Mouse (Mus musculus) splenic B cell, adult 2 months (primary cell): ENCODE measurements around the gene Myo1e.

Source experiments
- DNase-seq: peaks from one replicate; pipeline ENCODE4 v3.0.0-alpha.2; 2011; ENCODE audit warnings: low read depth, low spot score
- H3K27me3 ChIP-seq: 2 replicates; pipeline ENCODE4 v1.6.1; 2012; ENCODE audit warnings: mild to moderate bottlenecking, low read length, moderate library complexity, mixed read lengths; ENCODE audit not compliant: control insufficient read depth, poor library complexity, insufficient read depth, severe bottlenecking
- H3K36me3 ChIP-seq: 2 replicates; pipeline ENCODE4 v1.6.1; 2012; ENCODE audit warnings: mild to moderate bottlenecking, low read length, moderate library complexity, mixed read lengths; ENCODE audit not compliant: control insufficient read depth, poor library complexity, insufficient read depth, severe bottlenecking

Myo1e gene

DNA sequence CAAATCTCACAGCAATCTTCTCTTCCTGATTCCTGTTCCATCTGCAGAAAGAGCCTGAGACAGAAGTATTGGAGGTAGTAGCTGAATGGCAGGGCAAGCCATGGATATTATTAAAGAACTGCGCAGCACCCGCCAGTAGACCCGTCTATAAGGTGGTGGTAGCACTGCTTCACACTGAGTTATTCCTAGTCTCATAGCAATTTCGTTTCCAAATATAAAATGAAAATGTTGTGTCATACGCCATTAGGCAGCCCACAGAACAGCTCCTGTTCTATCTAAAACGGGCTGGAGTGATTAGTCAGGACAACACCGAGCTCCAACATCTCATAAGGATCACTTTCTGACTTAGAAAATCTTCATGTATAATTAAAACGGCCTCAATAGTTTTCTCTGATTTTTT, 157.6 kb downstream of the Myo1e start:
- Histone ChIP-seq H3K27me3 (no peaks in the 10 kb centered on the region), H3K36me3 (peaks cover 34% of the 10 kb centered on the region)
- no peak for DNase-seq

DNA sequence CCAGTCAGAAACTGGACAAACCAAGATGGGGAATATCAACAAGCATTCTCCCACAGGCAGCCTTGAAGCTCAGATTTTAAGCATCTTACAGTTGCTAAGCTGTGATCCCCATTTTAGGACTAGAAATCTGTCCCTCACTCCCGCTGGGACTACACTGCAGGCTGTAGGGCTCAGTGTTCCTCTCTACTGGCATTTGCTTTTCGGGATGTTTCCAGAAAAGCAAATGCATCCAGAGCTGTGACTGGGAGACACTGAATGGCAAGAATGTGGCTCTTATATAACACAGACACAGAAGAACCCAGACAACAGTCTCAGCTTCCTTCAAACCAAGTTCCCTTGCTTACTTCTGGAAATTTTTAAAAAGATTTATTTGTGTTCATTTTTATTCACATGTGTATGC, 158.8 kb downstream of the Myo1e start:
- H3K36me3 ChIP-seq: peaks cover 36% of the 10 kb centered on the region
- no peaks in the 10 kb centered on the region for H3K27me3 ChIP-seq
- DNase-seq: no peak

DNA sequence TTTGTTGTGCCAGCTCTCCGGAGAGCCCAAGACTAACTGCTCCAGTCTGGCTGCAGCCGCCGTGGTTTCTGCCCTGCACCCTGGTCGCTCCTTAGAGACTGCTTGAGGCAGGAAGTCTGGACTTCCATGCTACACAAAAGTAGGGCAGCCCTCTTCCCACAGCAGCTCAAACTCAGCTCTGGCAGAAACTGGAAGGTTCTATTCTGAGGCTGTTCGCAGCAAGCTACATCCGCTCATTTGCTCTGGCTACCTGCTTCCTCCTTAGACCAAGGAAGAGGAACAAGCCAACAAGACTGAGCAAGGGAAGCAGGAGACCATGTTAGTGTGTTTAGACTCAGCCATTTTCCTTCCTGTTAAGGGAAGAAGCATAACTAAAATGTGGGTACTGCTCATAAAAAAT, 159.7 kb downstream of the Myo1e start:
- Histone ChIP-seq H3K27me3 (no peaks in the 10 kb centered on the region), H3K36me3 (peaks cover 31% of the 10 kb centered on the region)
- peak; percentile 16 for DNase-seq

- no peaks in the 10 kb centered on the region for H3K27me3 ChIP-seq
- DNase-seq: peak; percentile 57
- peaks cover 25% of the 10 kb centered on the region for H3K36me3 ChIP-seq
These were observed 164.5 kb downstream of the Myo1e start for GRCm38 (mm10) chr9:70371638-70372037.

DNA sequence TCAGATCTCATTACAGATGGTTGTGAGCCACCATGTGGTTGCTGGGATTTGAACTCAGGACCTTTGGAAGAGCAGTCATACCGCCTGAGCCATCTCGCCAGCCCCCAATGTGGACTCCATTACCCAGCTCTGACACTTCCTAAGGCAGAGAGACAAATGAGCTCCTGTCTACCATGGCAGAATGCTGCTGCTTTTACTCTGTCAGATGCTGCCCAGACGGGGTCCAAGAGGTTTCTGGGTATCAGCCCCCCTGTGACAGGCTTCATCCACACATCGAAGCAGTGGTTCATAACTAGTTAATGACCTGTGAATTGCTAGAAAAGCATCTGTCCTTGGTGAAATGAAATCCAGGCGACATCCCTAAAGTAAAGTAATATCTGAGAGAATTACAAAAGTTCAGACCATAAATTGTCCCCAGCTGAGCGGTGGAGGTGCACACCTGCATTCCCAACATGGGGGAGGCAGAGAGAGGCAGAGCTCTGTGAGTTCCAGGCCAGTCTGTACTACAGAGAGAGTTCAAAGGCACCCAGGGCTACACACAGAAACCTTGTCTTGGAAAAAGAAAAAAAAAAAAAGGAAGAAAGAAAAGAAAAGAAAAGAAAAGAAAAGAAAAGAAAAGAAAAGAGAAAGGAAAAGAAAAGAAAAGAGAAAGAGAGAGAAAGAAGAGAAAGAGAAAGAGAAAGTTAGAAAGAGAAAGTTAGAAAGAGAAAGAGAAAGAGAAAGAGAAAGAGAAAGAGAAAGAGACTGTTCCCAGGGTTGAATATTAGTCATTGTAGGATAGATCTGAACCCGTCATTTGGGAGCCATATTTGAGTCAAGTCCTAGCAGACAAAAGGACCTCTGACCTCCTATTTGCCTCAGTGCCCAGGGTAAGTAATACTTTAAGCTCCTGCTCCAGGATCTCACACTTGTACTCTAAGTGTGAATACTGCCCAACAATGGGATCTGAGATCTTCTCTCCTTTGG, 172.6 kb downstream of the Myo1e start:
- no peak for DNase-seq

DNA sequence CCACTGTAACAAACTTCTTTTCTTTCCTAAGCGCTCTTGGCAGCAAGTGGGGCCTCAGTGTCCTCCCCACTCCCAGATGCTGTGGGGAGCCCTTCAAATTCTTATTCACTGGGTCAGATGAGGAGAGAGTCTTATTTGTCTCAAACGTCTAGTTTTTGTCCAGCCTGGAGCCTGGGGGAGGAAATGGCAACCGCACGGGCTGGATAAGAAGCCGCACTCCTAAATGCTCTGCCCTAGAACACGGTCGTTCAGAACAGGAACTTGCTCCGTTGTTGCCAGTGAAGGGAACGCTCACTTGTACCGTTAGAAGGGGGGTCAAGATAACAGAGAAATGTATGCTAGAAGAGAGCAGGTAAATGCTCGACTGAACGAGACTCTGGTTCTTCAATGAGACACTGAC, 174.9 kb downstream of the Myo1e start:
- peaks cover 13% of the 10 kb centered on the region for H3K36me3 ChIP-seq
- DNase-seq: no peak

More for the DNA sequence above, 172.6 kb downstream of the Myo1e start:
- H3K27me3 ChIP-seq: no peaks in the 10 kb centered on the region
- H3K36me3 ChIP-seq: peaks cover 18% of the 10 kb centered on the region

GRCm38 (mm10) chr9:70383750-70384149, 176.6 kb downstream of the Myo1e start:
- no peak for DNase-seq
- Histone ChIP-seq H3K27me3 (no peaks in the 10 kb centered on the region), H3K36me3 (peaks cover 13% of the 10 kb centered on the region)

More for the DNA sequence above, 174.9 kb downstream of the Myo1e start:
- no peaks in the 10 kb centered on the region for H3K27me3 ChIP-seq

DNA sequence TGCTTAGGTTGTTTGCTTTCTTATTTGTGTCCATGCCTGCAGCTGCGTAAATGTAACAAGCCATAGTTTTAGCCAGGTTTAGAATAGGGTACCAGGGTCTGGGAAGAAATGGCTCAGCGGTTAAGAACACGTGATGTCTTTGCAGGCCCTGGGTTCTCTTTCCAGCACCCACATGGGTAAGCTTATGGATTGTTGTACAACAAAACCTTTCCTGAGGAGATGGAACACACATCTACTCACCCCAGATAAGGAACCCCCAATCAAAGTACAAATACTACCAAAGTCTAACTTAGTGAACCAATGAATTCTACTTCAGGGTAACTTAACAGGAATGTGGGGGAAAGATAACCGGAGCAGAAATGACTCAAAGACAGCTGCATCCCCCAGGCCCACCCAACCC, 177.3 kb downstream of the Myo1e start:
- no peak for DNase-seq
- Histone ChIP-seq H3K36me3 (peaks cover 12% of the 10 kb centered on the region), H3K27me3 (no peaks in the 10 kb centered on the region)

GRCm38 (mm10) chr9:70384958-70385728, 178.0 kb downstream of the Myo1e start:
- Histone ChIP-seq H3K27me3 (no peaks in the 10 kb centered on the region), H3K36me3 (peaks cover 10% of the 10 kb centered on the region)
- peak; percentile 25 for DNase-seq

GRCm38 (mm10) chr9:70387410-70388119, 180.4 kb downstream of the Myo1e start:
- no peaks in the 10 kb centered on the region for H3K27me3 ChIP-seq
- H3K36me3 ChIP-seq: peaks cover 11% of the 10 kb centered on the region
- DNase-seq: no peak

- DNase-seq: no peak
- Histone ChIP-seq H3K36me3 (peaks cover 7% of the 10 kb centered on the region), H3K27me3 (no peaks in the 10 kb centered on the region)
These were observed 182.4 kb downstream of the Myo1e start for GRCm38 (mm10) chr9:70389548-70389947.

GRCm38 (mm10) chr9:70391042-70391441, 183.9 kb downstream of the Myo1e start:
- DNase-seq: no peak
- H3K36me3 ChIP-seq: peaks cover 11% of the 10 kb centered on the region
- no peaks in the 10 kb centered on the region for H3K27me3 ChIP-seq

GRCm38 (mm10) chr9:70391660-70392562, 184.8 kb downstream of the Myo1e start:
- no peak for DNase-seq
- Histone ChIP-seq H3K27me3 (no peaks in the 10 kb centered on the region), H3K36me3 (peaks cover 14% of the 10 kb centered on the region)

DNA sequence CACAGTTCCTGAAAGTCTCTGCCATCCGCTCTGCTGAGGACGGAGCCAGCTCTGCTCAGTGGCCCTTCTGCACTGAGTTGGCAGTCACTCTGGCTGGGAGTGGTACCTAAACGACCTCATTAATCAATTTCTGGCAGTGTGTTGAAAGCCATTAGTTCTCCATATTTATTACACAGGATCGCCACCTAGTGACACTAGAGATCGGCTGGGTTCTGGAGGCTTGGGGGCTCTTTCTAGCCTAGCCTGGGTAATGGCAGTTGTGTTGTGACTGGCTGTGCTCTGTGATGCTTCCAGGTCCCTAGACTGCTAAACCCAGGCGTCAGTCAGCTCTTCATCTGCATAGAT, 185.4 kb downstream of the Myo1e start:
- Histone ChIP-seq H3K36me3 (peaks cover 17% of the 10 kb centered on the region), H3K27me3 (no peaks in the 10 kb centered on the region)
- DNase-seq: peak; percentile 33
